Mouse (Mus musculus): ENCODE results near the gene Ccdc3.

GRCm38 (mm10) chr2:5166796-5167195, 29.2 kb downstream of the Ccdc3 start:
- TF ChIP-seq GATA1 (IDR thresholded peaks at IDR 0.05; ENCODE audit: borderline replicate concordance, low read length) = no peak
- TF ChIP-seq FLI1 (IDR thresholded peaks at IDR 0.05; ENCODE audit: low read length) = no peak
